Mouse (Mus musculus): ENCODE data around the gene Sf3a1. TPM values are rescaled to one million over a fixed set of nuclear protein-coding genes. Genes with fewer than 3 reads are reported as not detected.
"Not testable (repeated sequence)": the region's sequence is repeated elsewhere in the genome, so short reads cannot be mapped to it uniquely, and the experiment has no call there.

The Sf3a1 gene
- polyA plus RNA-seq, 1 experiment, result 35.1 TPM

DNA sequence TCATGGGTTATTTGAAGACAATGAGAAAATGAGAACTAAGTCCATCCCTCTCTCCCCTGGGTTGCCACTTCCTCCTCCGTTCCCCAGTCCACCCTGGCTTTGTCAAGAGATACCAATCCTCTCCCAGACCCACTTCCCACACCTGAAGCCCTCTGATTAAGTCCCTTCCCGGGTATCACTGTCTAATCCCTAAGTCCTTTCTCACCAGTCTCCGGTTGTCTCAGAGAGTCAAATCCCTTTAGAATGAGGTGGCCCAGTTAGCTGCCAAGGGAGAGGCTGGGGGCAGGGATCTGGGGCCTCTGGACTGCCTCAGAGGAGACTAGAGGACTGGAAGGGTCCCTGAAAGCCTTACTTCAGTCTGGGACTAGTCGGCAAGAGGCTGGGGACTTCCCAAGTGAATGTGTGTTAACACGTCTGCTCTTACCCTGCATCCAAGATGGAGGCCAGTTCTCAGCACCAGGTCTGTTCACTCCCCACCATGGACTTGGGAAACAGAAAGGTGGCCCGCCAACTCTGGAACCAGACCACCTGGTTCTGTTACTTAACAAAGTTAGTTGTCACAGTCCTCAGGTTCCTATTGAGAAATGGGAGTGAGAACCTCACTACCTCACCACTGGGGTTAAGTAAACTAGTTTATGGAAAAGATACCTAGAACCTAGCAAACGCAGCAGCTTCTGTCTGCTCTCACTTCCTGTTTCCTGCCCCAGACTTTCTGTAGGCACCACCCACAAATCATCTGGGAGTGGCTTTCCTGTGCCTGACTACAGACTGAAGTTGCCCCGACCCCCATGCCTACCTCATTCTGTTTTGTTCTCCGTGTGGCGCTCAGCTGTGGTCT lies 37.2 kb upstream of the Sf3a1 start, which contains the start of gene Sec14l2:
TSS of gene Sec14l2 (minus strand) at position 674 of the 838 bp plus-strand sequence.
- H3K27me3 ChIP-seq (ENCODE audit: control insufficient read depth, insufficient read depth, low read length), result no peaks in the 10 kb centered on the region
- TF ChIP-seq CTCF (IDR thresholded peaks at IDR 0.05; ENCODE audit: control insufficient read depth, insufficient read depth, insufficient replicate concordance, low read depth, low read length) (no peak), POLR2A (IDR thresholded peaks at IDR 0.05; ENCODE audit: control insufficient read depth, low read depth, low read length) (no peak)
- no peaks in the 10 kb centered on the region; the same call in 1 of the 2 replicates for H3K4me1 ChIP-seq (ENCODE audit: control insufficient read depth, insufficient read depth, low read length)
- H3K27ac ChIP-seq (ENCODE audit: control insufficient read depth, insufficient read depth, low read depth, low read length), result no peak within 1 kb of the TSS
- H3K36me3 ChIP-seq (ENCODE audit: control insufficient read depth, insufficient read depth, low read length), result no peaks in the 10 kb centered on the region
- no peak within 1 kb of the TSS for H3K4me3 ChIP-seq (ENCODE audit: control insufficient read depth, low read depth, low read length)

DNA sequence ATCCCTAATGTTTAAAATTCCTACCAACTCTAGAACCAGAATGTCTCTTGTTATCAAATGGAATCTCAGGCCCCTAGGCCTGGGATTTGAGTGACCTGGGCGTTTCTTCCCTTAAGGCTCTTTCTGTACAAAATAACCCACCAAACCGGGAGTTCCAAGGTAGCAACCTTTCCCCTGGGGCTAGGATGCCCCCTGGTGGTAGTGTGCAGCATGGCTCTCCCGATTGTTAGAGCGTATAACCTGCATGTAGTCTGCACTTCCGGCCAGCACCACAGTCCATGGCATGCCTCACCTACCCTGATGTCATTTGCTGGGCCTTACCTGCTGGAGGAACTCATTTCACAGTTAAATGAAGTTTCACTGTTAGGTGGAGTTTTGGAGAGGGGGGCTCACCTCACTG lies 36.2 kb upstream of the Sf3a1 start:
- no peak overlapping the region for H3K27ac ChIP-seq (ENCODE audit: control insufficient read depth, insufficient read depth, low read depth, low read length)
- H3K4me3 ChIP-seq (ENCODE audit: control insufficient read depth, low read depth, low read length), result no peak overlapping the region
- TF ChIP-seq POLR2A (IDR thresholded peaks at IDR 0.05; ENCODE audit: control insufficient read depth, low read depth, low read length) (no peak), CTCF (IDR thresholded peaks at IDR 0.05; ENCODE audit: control insufficient read depth, insufficient read depth, insufficient replicate concordance, low read depth, low read length) (peak; percentile 79; the same call in 1 of the 2 replicates)
- H3K27me3 ChIP-seq (ENCODE audit: control insufficient read depth, insufficient read depth, low read length), result no peaks in the 10 kb centered on the region
- H3K36me3 ChIP-seq (ENCODE audit: control insufficient read depth, insufficient read depth, low read length), result no peaks in the 10 kb centered on the region
- no peaks in the 10 kb centered on the region; the same call in 1 of the 2 replicates for H3K4me1 ChIP-seq (ENCODE audit: control insufficient read depth, insufficient read depth, low read length)

- Histone ChIP-seq H3K27ac (ENCODE audit: control insufficient read depth, insufficient read depth, low read depth, low read length) (no peak overlapping the region), H3K4me1 (ENCODE audit: control insufficient read depth, insufficient read depth, low read length) (no peaks in the 10 kb centered on the region; the same call in 1 of the 2 replicates), H3K27me3 (ENCODE audit: control insufficient read depth, insufficient read depth, low read length) (no peaks in the 10 kb centered on the region), H3K4me3 (ENCODE audit: control insufficient read depth, low read depth, low read length) (no peak overlapping the region), H3K36me3 (ENCODE audit: control insufficient read depth, insufficient read depth, low read length) (no peaks in the 10 kb centered on the region)
- no peak for TF ChIP-seq POLR2A (IDR thresholded peaks at IDR 0.05; ENCODE audit: control insufficient read depth, low read depth, low read length)
- TF ChIP-seq CTCF (IDR thresholded peaks at IDR 0.05; ENCODE audit: control insufficient read depth, insufficient read depth, insufficient replicate concordance, low read depth, low read length), result no peak
Observed at GRCm38 (mm10) chr11:4127059-4127458, 33.1 kb upstream of the Sf3a1 start.

GRCm38 (mm10) chr11:4128461-4128860 lies 31.7 kb upstream of the Sf3a1 start:
- H3K27ac ChIP-seq (ENCODE audit: control insufficient read depth, insufficient read depth, low read depth, low read length); H3K27me3 ChIP-seq (ENCODE audit: control insufficient read depth, insufficient read depth, low read length); H3K36me3 ChIP-seq (ENCODE audit: control insufficient read depth, insufficient read depth, low read length); H3K4me1 ChIP-seq (ENCODE audit: control insufficient read depth, insufficient read depth, low read length); H3K4me3 ChIP-seq (ENCODE audit: control insufficient read depth, low read depth, low read length): not testable (repeated sequence)

GRCm38 (mm10) chr11:4133450-4133849 lies 26.7 kb upstream of the Sf3a1 start:
- Histone ChIP-seq H3K36me3 (ENCODE audit: control insufficient read depth, insufficient read depth, low read length) (no peaks in the 10 kb centered on the region), H3K4me1 (ENCODE audit: control insufficient read depth, insufficient read depth, low read length) (peaks cover 10% of the 10 kb centered on the region), H3K27me3 (ENCODE audit: control insufficient read depth, insufficient read depth, low read length) (no peaks in the 10 kb centered on the region), H3K27ac (ENCODE audit: control insufficient read depth, insufficient read depth, low read depth, low read length) (no peak overlapping the region), H3K4me3 (ENCODE audit: control insufficient read depth, low read depth, low read length) (no peak overlapping the region)
- peak; percentile 62; the same call in 1 of the 2 replicates for TF ChIP-seq CTCF (IDR thresholded peaks at IDR 0.05; ENCODE audit: control insufficient read depth, insufficient read depth, insufficient replicate concordance, low read depth, low read length)
- no peak for TF ChIP-seq POLR2A (IDR thresholded peaks at IDR 0.05; ENCODE audit: control insufficient read depth, low read depth, low read length)

DNA sequence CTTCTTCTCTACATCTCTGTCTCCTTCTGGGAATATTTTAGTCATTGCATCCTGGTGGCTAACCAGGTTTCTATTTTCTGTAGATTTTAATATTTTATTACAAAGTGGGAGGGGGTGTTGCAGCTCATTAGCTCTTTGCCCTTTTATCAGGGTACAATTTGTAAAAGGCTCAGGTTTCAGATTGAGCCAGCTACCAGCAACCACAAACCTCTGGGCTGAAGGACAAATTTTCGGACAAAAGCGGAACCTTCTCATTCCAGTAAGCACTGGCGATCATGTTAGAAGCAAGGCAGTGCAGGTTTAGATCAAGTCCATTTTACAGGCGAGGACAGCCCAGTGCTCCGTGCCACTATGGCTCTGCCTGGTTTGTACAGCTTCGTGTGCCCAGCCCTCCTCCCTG lies 25.8 kb upstream of the Sf3a1 start:
- Histone ChIP-seq H3K4me1 (ENCODE audit: control insufficient read depth, insufficient read depth, low read length) (peaks cover 10% of the 10 kb centered on the region), H3K27me3 (ENCODE audit: control insufficient read depth, insufficient read depth, low read length) (no peaks in the 10 kb centered on the region), H3K4me3 (ENCODE audit: control insufficient read depth, low read depth, low read length) (peak overlapping the region; percentile 64), H3K36me3 (ENCODE audit: control insufficient read depth, insufficient read depth, low read length) (no peaks in the 10 kb centered on the region), H3K27ac (ENCODE audit: control insufficient read depth, insufficient read depth, low read depth, low read length) (no peak overlapping the region)
- TF ChIP-seq CTCF (IDR thresholded peaks at IDR 0.05; ENCODE audit: control insufficient read depth, insufficient read depth, insufficient replicate concordance, low read depth, low read length) (no peak), POLR2A (IDR thresholded peaks at IDR 0.05; ENCODE audit: control insufficient read depth, low read depth, low read length) (0 out of 2 replicates have a peak, but pooled peaks have one; percentile 18)

- H3K4me1 ChIP-seq (ENCODE audit: control insufficient read depth, insufficient read depth, low read length), result peaks cover 10% of the 10 kb centered on the region
- H3K27me3 ChIP-seq (ENCODE audit: control insufficient read depth, insufficient read depth, low read length), result no peaks in the 10 kb centered on the region
- TF ChIP-seq CTCF (IDR thresholded peaks at IDR 0.05; ENCODE audit: control insufficient read depth, insufficient read depth, insufficient replicate concordance, low read depth, low read length), result peak; percentile 64; the same call in 1 of the 2 replicates
- peak; percentile 51; the same call in 1 of the 2 replicates for TF ChIP-seq POLR2A (IDR thresholded peaks at IDR 0.05; ENCODE audit: control insufficient read depth, low read depth, low read length)
- no peaks in the 10 kb centered on the region for H3K36me3 ChIP-seq (ENCODE audit: control insufficient read depth, insufficient read depth, low read length)
- H3K27ac ChIP-seq (ENCODE audit: control insufficient read depth, insufficient read depth, low read depth, low read length), result peak within 1 kb of the TSS; percentile 84
- H3K4me3 ChIP-seq (ENCODE audit: control insufficient read depth, low read depth, low read length), result peak within 1 kb of the TSS; percentile 97
Observed at GRCm38 (mm10) chr11:4134986-4135935, 24.9 kb upstream of the Sf3a1 start, which contains the start of gene Rnf215. Gene Rnf215, plus strand, starts transcription at chr11:4135202.

Measured in testis, adult 2 months (tissue).